Mouse (Mus musculus) left cerebral cortex, adult 2 months (tissue): ENCODE measurements around the gene Tnip1. TPM values are rescaled to one million over a fixed set of nuclear protein-coding genes. Genes with fewer than 3 reads are reported as not detected.
A peak's percentile ranks its signal among the peaks of the same experiment; 100 is the strongest.
"Not testable (repeated sequence)": the region's sequence is repeated elsewhere in the genome, so short reads cannot be mapped to it uniquely, and the experiment has no call there.

Experiments
- DNase-seq, 2 experiments: peaks; one replicate each; pipeline ENCODE4 v3.0.0; 2021 to 2022; ENCODE audit warnings: low spot score in 2 of 2, mixed read lengths in 1 of 2; ENCODE audit errors: extremely low spot score in 1 of 2
- H3K27ac ChIP-seq: fragments of 200-600 bp; 2 replicates; pipeline ENCODE4 v1.8.1; 2022
- H3K4me3 ChIP-seq: fragments of 200-600 bp; 2 replicates; pipeline ENCODE4 v1.8.1; 2022
- CTCF ChIP-seq: fragments of 200-600 bp; IDR thresholded peaks from 2 replicates; pipeline ENCODE4 v1.8.1; 2022; ENCODE audit warnings: antibody characterized with exemption, mild to moderate bottlenecking, moderate library complexity
- intact Hi-C: fragments of 180-260 bp; cut with DNase I; formaldehyde crosslinking; loops from one replicate; pipeline ENCODE4 v1.15.1; 2025
- total RNA-seq, 2 experiments: library from RNA; stranded (reverse); gene quantifications; 2 replicates each; pipeline ENCODE4 v1.2.3; 2021

Gene Tnip1
- total RNA-seq, 2 experiments from 2014 or later, result 38.3 to 38.4 TPM

DNA sequence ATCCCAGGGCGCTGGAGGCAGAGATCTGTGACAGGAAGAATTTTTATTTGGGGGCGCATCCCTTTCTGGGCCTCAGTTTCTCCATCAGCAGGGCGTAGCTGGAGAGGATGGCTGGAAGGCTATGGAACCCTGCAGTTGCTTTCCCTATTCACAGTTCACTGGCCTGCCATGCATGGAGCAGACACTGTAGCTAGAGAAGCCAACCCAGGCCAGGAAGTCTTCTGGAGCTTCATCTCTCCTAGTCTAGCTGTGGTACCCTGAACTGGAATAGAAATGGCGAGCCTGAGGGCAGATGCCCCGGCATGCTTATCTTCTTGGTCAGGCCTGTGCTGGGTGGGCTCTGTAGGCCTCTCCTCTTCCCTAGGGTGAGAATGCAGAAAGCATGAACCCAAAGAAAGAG, 59.4 kb downstream of the Tnip1 start:
- intact Hi-C loops, result no loop called here
- Histone ChIP-seq H3K27ac (no peak overlapping the region), H3K4me3 (no peak overlapping the region)
- no peak for TF ChIP-seq CTCF
- DNase-seq, result no peak

DNA sequence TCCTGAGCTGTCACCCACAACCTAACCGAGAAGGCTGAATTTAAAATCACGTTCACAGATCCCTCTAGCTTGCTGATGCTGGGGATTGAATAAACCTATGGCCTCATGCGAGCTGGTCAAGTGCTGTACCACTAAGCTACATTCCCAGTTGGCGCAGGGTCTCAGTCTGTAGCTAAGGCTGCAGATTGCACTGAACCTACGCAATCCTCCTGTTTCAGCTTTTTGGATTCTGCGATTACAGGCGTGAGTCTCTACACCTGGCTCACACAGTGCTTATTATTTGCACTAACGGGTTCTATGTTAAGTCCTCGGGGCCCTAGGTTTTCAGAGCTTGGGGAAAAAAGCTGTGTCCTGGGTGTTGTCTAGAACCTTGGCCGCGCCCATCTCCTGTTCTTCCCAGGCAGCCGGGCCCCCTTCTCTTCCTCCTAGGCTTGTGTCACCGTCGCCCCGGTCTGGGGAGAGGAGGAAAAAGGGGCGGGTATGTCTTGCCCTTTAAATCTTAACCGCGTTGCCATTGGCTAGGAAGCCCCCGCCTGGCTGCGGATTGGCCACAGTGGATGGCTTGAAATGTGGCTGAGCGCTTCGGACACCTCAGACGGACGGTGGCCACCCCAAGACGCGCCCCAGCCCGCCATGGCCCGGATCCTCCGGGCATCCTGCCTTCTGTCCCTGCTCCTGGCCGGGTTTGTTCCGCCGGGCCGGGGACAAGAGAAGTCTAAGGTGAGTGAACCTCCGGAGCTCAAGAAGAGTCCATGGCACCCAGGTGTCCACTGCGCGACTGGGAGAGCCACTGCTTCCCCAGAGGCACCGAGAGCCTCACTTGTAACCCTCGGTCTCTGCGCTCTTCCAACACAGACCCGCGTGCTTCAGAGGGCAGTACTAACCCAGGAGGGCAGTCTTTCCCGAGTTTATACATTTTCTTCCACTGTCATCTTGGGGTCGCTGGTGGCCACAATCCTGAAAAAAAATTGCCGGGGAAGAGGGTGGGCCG, 60.1 kb downstream of the Tnip1 start, which contains the start of gene Gpx3:
Gpx3 (plus strand) TSS at position 121 of the 991 bp plus-strand sequence.
- DNase-seq, result peak; percentile 49 to 53
- TF ChIP-seq CTCF, result no peak
- intact Hi-C loops, result no loop called here
- H3K27ac ChIP-seq, result no peak within 1 kb of the TSS
- peak within 1 kb of the TSS; percentile 42 for H3K4me3 ChIP-seq

DNA sequence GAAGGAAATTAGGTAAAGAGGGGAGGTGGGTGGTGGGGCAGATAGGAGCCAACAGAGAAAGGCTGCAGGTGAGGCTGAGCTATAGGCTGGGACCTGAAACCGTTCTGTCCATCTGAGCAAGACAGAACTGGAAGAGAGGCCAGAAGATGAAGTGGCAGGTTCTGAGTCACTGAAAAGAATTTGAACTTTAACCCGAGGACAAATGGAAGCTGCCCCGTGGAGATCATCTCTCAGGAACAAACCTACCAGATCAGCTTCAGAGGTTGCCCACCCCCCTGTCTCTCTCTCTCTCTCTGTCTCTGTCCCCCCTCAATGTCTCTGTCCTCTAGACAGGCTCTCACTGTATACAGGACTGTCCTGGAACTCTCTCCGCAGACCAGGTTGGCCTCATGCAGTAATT, 63.1 kb downstream of the Tnip1 start:
- intact Hi-C loops, result no loop called here
- Histone ChIP-seq H3K27ac (no peak overlapping the region), H3K4me3 (no peak overlapping the region)
- no peak for TF ChIP-seq CTCF
- no peak for DNase-seq

DNA sequence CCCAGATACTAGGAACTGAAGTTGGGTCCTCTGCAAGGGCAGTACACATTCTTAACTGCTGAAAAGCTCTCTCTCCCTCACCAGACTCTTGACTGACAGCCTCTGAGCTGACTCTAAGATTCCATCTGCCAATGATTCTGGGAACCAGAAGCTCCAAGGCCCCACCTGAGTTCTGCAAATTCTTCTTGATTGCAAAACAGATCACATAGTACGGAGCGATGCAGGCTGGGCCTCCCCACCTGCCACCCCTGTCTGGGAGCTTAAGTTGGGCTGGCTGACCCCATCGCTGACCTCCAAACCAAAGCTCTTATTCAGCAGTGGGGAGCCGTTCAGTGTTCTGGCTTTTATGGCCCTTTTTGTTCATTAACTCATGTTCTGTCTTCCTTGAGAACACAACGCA, 65.2 kb downstream of the Tnip1 start:
- intact Hi-C loops, result no loop called here
- H3K27ac ChIP-seq, result no peak overlapping the region
- TF ChIP-seq CTCF, result no peak
- no peak overlapping the region for H3K4me3 ChIP-seq
- no peak for DNase-seq

DNA sequence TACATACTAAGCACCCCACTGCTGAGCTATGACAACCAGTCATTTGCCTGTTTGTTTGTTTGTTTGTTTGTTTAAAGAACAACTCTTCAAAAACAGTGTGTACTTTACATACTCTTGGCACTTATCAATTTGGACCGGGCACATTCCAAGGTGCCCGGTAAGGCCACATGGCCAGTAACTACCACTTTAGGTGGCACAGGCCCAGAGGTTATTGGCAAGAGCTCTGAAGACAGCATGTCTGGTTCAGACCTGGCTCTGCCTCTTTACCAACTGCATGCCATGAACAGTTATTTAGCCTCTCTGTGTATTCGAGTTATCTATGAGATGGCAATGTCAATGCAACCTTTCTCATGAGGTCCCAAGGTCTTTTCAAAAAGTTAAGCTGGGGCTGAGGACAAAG, 66.1 kb downstream of the Tnip1 start:
- DNase-seq, H3K4me3 ChIP-seq, H3K27ac ChIP-seq, intact Hi-C loops: not testable (repeated sequence)

DNA sequence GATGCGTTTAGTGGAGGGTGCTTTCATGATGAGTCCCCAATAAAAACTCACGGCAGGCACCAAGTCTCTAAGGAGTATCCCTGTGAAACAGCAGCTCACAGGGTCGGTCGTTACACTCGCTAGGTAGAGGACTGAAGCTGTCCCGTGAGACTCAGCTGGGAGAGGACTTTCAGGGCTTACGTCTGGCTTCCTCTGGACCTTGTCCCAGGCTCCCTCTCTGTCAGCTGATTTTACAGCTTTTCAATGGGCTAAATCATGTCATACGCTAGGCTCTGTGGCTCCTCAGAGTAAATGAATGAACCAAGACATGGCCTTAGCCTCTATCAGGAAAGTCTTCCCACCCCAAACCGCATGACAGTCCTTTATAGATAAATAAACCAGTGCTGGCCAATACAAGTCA, 68.1 kb downstream of the Tnip1 start:
- no peak overlapping the region for H3K4me3 ChIP-seq
- TF ChIP-seq CTCF, result no peak
- intact Hi-C loops, result no loop called here
- DNase-seq, result no peak
- no peak overlapping the region for H3K27ac ChIP-seq

DNA sequence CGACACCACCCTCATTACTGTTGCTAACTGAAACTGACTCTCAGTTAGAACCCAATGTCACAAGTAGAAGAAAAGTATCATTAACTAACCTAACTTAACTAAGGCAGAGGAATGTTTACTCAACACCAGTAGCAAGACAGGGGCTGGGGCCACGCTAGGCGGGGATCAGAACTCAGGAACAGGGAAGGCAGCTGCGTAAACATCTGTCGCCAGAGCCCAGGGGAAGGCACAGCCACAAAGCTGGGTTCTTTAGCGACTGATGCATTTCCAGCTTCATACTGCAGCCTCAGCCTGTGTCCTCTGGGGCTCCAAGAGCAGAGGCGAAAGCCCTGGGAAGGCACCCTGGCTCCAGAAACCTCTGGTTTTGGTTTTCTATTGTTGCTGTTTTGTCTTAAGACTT, 70.6 kb downstream of the Tnip1 start:
- intact Hi-C loops, result no loop called here
- TF ChIP-seq CTCF, result no peak
- Histone ChIP-seq H3K4me3 (no peak overlapping the region), H3K27ac (no peak overlapping the region)
- no peak for DNase-seq

DNA sequence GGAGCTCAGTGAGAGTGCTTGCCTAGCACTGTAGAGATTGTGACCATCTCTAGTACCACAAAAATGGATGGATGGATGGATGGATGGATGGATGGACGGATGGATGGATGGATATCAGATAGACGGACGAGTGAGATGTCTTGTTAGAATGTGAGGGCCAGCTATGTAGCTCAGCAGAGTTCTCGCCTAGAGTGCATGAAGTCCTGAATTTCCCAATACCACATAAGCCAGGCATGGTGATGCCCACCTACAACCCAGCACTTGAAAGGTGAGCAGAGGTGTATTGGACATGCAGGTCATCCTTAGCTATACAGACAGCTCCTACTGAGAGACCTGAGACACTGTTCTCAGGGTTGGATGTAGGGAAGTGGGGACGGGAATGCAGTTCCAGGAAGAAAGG, 71.4 kb downstream of the Tnip1 start:
- TF ChIP-seq CTCF, result no peak
- no peak for DNase-seq
- Histone ChIP-seq H3K27ac (no peak overlapping the region), H3K4me3 (no peak overlapping the region)
- intact Hi-C loops, result no loop called here

DNA sequence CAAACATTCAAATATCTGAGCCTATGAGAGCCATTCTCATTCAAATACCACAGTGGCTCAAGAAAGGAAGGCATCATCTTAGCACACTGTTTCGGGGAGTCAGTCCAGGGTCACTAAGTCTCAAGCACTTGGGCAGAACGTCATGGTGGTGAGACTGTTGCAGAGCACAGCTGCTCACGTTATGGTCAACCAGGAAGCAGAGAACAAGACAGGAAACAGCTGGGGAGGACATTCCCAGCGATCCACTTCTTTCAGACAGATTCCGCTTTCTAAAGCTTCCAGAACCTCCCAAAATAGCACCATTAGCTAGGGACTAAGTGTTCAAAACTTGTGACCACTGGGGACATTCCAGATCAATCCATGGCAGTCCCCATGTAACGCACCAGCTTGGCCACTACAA, 74.8 kb downstream of the Tnip1 start:
- TF ChIP-seq CTCF, result no peak
- Histone ChIP-seq H3K4me3 (no peak overlapping the region), H3K27ac (no peak overlapping the region)
- DNase-seq, result no peak
- intact Hi-C loops, result loop anchor here (10.0 kb wide), 3 partner anchors 187 to 557 kb away; partner anchors contain the start of gene Ccdc69

DNA sequence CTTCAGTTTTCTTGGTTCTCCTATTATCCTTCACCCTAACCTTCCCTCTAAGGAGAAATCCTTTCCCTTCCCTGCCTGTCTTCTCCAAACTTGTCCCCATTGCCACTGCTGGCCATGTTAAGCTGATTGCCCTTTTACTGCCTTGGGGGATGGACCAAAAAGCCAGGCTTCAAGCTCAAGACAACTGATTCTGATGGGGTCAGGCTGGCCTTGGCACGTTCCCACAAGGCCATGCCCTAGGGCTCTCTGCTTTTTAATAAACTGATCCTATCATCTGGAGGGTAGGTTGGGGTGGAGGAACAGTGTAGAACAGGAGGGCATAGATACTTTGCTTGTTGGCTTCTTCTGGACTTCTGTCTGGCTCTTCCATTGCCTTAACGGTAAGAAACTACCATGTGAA, 77.3 kb downstream of the Tnip1 start:
- H3K27ac ChIP-seq, result no peak overlapping the region
- intact Hi-C loops, result loop anchor here (10.0 kb wide), 3 partner anchors 189 to 559 kb away; partner anchors contain the start of gene Ccdc69
- no peak overlapping the region for H3K4me3 ChIP-seq

DNA sequence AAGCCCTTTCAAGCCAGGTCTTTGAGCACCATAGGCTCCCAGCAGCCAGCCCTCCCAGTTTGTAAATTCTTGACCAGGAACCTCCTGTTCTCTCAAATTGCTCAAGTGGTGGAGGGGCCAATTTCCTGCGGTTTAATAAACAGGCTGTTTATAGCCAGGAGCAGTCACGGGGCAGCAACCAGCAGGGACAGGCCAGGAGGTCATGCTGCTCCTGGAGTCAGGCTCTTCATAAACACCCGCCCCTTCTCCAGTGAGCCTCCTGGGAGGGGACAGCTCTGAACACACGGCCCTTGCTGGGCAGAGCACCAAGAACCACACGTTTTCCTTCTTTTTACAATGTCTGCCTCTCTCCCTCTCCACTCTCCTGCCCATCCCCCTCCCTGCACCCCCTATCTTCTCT, 77.8 kb downstream of the Tnip1 start:
- no peak overlapping the region for H3K4me3 ChIP-seq
- intact Hi-C loops, result loop anchor here (10.0 kb wide), 3 partner anchors 190 to 560 kb away; partner anchors contain the start of gene Ccdc69
- no peak for TF ChIP-seq CTCF
- DNase-seq, result no peak
- no peak overlapping the region for H3K27ac ChIP-seq

More for the DNA sequence above, 77.3 kb downstream of the Tnip1 start:
- TF ChIP-seq CTCF, result no peak
- DNase-seq, result no peak

DNA sequence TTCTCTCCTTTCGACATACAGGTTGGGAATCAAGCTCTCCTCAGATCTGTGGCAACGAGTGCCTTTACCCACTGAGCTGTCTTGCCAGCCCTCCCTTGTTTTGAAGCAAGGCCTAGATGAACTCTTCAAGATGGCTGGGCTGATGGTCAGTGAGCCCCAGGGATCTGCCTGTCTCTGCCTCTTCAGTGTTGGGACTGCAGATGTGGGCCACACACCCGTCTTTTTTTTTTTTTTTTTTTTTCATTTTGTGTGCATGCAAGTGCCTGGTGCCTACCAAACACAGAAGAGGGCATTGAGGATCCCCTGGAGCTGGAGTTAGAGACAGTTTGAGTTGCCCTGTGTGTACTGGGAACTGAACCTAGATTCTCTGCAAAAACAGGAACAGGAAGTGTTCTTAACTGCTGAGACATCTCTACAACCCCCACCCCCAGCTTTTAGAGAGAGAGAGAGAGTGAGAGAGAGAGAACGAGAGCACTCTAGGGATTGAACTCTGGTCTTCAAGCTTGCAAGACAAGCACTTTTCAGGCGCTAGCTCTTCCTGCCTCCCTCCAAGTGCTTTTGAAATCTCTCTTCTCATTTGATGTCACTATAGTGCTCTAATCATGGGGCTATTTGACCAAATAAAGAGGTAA, 78.4 kb downstream of the Tnip1 start:
- H3K4me3 ChIP-seq, result no peak overlapping the region
- no peak overlapping the region for H3K27ac ChIP-seq
- no peak for TF ChIP-seq CTCF
- intact Hi-C loops, result loop anchor here (10.0 kb wide), 3 partner anchors 190 to 560 kb away; partner anchors contain the start of gene Ccdc69
- DNase-seq, result no peak
